Mouse (Mus musculus): ENCODE measurements around the gene Trappc5. TPM values are rescaled to one million over a fixed set of nuclear protein-coding genes. Genes with fewer than 3 reads are reported as not detected.
A peak's percentile ranks its signal among the peaks of the same experiment; 100 is the strongest.

Trappc5 gene
- polyA plus RNA-seq, 1 experiment from 2014 or later: 72.5 TPM

DNA sequence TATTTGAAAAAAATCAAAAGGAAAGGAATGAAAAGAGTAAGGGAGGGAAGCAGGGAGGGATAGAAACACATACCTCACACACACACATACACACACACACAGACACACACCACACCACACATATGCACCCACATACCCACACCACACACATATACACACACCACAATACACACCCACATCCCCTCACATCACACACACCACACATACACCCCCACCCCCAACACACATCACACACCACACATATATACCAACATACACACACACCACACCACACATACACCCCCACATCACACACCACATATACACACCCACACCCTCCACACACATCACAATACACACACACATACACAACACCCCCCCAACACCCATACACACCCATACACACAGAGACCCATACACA lies 8.4 kb downstream of the Trappc5 start:
- Histone ChIP-seq H3K4me3 (ENCODE audit: low read depth, low read length) (no peak overlapping the region), H3K4me2 (ENCODE audit: low read length) (no peak overlapping the region), H3K36me3 (ENCODE audit: control insufficient read depth, insufficient read depth, low read length) (peaks cover 14% of the 10 kb centered on the region), H3K4me1 (ENCODE audit: control insufficient read depth, insufficient read depth, low read length) (no peaks in the 10 kb centered on the region), H3K27ac (ENCODE audit: low read length) (no peak overlapping the region), H3K27me3 (ENCODE audit: control insufficient read depth, insufficient read depth, low read depth, low read length) (no peaks in the 10 kb centered on the region), H3K9ac (ENCODE audit: low read depth, low read length) (no peak overlapping the region), H3K9me3 (replicated peaks; ENCODE audit: control insufficient read depth, low read length, poor library complexity, severe bottlenecking) (no peaks in the 10 kb centered on the region)
- ATAC-seq: peak; percentile 54

DNA sequence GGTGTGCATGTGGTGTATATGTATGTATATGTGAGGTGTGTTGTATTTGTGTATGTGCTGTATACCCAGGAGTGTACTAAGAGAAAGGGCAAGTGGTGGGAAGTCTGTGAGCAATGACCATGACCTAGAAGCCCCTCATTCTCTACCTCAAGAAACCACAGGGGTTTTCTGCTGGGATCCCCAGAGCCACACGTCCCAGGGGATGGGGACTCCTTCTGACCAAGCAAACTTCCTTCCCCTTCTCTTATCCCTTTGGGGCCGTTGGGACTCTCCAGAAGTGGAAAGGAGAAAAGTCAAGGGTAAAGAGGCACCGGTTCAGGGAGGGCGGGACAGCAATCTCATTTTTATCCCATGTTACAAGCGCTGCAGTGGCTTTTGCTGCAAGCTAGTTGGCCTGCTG lies 9.3 kb downstream of the Trappc5 start:
- no peak overlapping the region for H3K27ac ChIP-seq (ENCODE audit: low read length)
- H3K9me3 ChIP-seq (replicated peaks; ENCODE audit: control insufficient read depth, low read length, poor library complexity, severe bottlenecking): no peaks in the 10 kb centered on the region
- peaks cover 5% of the 10 kb centered on the region; the same call in 1 of the 2 replicates for H3K36me3 ChIP-seq (ENCODE audit: control insufficient read depth, insufficient read depth, low read length)
- no peak for ATAC-seq
- H3K4me1 ChIP-seq (ENCODE audit: control insufficient read depth, insufficient read depth, low read length): no peaks in the 10 kb centered on the region
- 69% methylated on average over 5 of the region's 5 CpGs for WGBS
- H3K4me3 ChIP-seq (ENCODE audit: low read depth, low read length): no peak overlapping the region
- H3K4me2 ChIP-seq (ENCODE audit: low read length): no peak overlapping the region
- no peak overlapping the region for H3K9ac ChIP-seq (ENCODE audit: low read depth, low read length)
- H3K27me3 ChIP-seq (ENCODE audit: control insufficient read depth, insufficient read depth, low read depth, low read length): no peaks in the 10 kb centered on the region

DNA sequence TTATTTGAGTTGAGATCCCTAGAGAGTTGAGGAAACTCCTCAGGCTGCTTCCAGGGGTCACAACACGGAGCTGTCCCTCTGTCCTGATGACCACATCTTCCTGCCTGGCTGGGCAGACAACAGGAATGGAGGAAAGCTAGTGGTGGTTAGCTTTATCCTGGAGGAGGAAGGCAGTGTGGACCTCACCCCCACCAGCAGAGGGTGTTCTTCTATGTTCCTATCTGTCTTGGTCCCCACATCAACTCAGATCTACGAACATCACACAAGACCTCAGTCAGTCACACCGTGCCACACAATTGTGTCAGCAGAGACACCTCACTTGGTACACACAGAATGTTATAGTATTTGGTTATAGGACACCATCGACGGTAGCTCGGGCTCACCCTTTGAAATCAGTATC lies 11.4 kb downstream of the Trappc5 start:
- H3K4me3 ChIP-seq (ENCODE audit: low read depth, low read length): no peak overlapping the region
- 82% methylated on average over 6 of the region's 6 CpGs for WGBS
- H3K27ac ChIP-seq (ENCODE audit: low read length): no peak overlapping the region
- H3K9ac ChIP-seq (ENCODE audit: low read depth, low read length): no peak overlapping the region
- H3K4me2 ChIP-seq (ENCODE audit: low read length): no peak overlapping the region
- H3K9me3 ChIP-seq (replicated peaks; ENCODE audit: control insufficient read depth, low read length, poor library complexity, severe bottlenecking): no peaks in the 10 kb centered on the region
- H3K27me3 ChIP-seq (ENCODE audit: control insufficient read depth, insufficient read depth, low read depth, low read length): no peaks in the 10 kb centered on the region
- no peaks in the 10 kb centered on the region for H3K4me1 ChIP-seq (ENCODE audit: control insufficient read depth, insufficient read depth, low read length)
- ATAC-seq: no peak
- H3K36me3 ChIP-seq (ENCODE audit: control insufficient read depth, insufficient read depth, low read length): no peaks in the 10 kb centered on the region

GRCm38 (mm10) chr8:3690774-3691173 lies 14.7 kb downstream of the Trappc5 start:
- H3K4me1 ChIP-seq (ENCODE audit: control insufficient read depth, insufficient read depth, low read length): no peaks in the 10 kb centered on the region
- no peaks in the 10 kb centered on the region for H3K9me3 ChIP-seq (replicated peaks; ENCODE audit: control insufficient read depth, low read length, poor library complexity, severe bottlenecking)
- no peaks in the 10 kb centered on the region for H3K27me3 ChIP-seq (ENCODE audit: control insufficient read depth, insufficient read depth, low read depth, low read length)
- 80% methylated on average over 3 of the region's 3 CpGs for WGBS
- H3K4me3 ChIP-seq (ENCODE audit: low read depth, low read length): no peak overlapping the region
- no peak overlapping the region for H3K4me2 ChIP-seq (ENCODE audit: low read length)
- ATAC-seq: no peak
- no peak overlapping the region for H3K9ac ChIP-seq (ENCODE audit: low read depth, low read length)
- no peak overlapping the region for H3K27ac ChIP-seq (ENCODE audit: low read length)
- no peaks in the 10 kb centered on the region for H3K36me3 ChIP-seq (ENCODE audit: control insufficient read depth, insufficient read depth, low read length)

DNA sequence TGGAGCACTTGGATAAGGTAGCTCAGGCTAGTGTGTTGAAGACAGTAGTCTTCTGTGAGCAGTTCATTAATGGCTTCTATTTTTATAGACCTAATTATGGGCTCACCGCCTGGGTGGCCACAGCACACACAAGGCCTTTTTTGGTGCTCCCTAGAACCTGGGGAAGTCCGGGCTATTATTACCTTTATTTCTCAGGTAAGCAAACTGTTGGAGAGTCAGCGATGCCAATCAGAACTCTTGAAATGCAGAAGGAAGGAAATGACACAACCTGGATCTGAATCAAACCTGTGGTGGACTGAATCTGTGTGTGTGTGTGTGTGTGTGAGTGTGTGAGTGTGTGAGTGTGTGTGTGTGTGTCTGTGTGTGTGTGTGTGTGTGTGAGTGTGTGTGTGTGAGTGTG lies 18.0 kb downstream of the Trappc5 start, which contains the start of gene Fcer2a:
Fcer2a (minus strand) TSS at position 55 of the 400 bp plus-strand sequence.
- ATAC-seq: no peak
- Histone ChIP-seq H3K4me3 (ENCODE audit: low read depth, low read length) (no peak within 1 kb of the TSS), H3K36me3 (ENCODE audit: control insufficient read depth, insufficient read depth, low read length) (no peaks in the 10 kb centered on the region), H3K4me1 (ENCODE audit: control insufficient read depth, insufficient read depth, low read length) (no peaks in the 10 kb centered on the region), H3K9ac (ENCODE audit: low read depth, low read length) (no peak within 1 kb of the TSS), H3K9me3 (replicated peaks; ENCODE audit: control insufficient read depth, low read length, poor library complexity, severe bottlenecking) (no peaks in the 10 kb centered on the region), H3K27ac (ENCODE audit: low read length) (no peak within 1 kb of the TSS), H3K27me3 (ENCODE audit: control insufficient read depth, insufficient read depth, low read depth, low read length) (no peaks in the 10 kb centered on the region), H3K4me2 (ENCODE audit: low read length) (no peak within 1 kb of the TSS)
- 91% methylated on average over 3 of the region's 3 CpGs for WGBS

- Histone ChIP-seq H3K27me3 (ENCODE audit: control insufficient read depth, insufficient read depth, low read depth, low read length) (no peaks in the 10 kb centered on the region), H3K4me2 (ENCODE audit: low read length) (no peak overlapping the region), H3K27ac (ENCODE audit: low read length) (no peak overlapping the region), H3K4me3 (ENCODE audit: low read depth, low read length) (no peak overlapping the region), H3K9me3 (replicated peaks; ENCODE audit: control insufficient read depth, low read length, poor library complexity, severe bottlenecking) (no peaks in the 10 kb centered on the region), H3K36me3 (ENCODE audit: control insufficient read depth, insufficient read depth, low read length) (no peaks in the 10 kb centered on the region), H3K4me1 (ENCODE audit: control insufficient read depth, insufficient read depth, low read length) (no peaks in the 10 kb centered on the region), H3K9ac (ENCODE audit: low read depth, low read length) (no peak overlapping the region)
- 100% methylated on average over 1 of the region's 1 CpGs for WGBS
- ATAC-seq: no peak
Observed at GRCm38 (mm10) chr8:3701491-3701890, 25.4 kb downstream of the Trappc5 start.

GRCm38 (mm10) chr8:3705711-3706110 lies 29.6 kb downstream of the Trappc5 start:
- Histone ChIP-seq H3K27ac (ENCODE audit: low read length) (no peak overlapping the region), H3K36me3 (ENCODE audit: control insufficient read depth, insufficient read depth, low read length) (no peaks in the 10 kb centered on the region), H3K4me3 (ENCODE audit: low read depth, low read length) (no peak overlapping the region), H3K4me1 (ENCODE audit: control insufficient read depth, insufficient read depth, low read length) (no peaks in the 10 kb centered on the region), H3K9ac (ENCODE audit: low read depth, low read length) (no peak overlapping the region), H3K27me3 (ENCODE audit: control insufficient read depth, insufficient read depth, low read depth, low read length) (no peaks in the 10 kb centered on the region), H3K9me3 (replicated peaks; ENCODE audit: control insufficient read depth, low read length, poor library complexity, severe bottlenecking) (no peaks in the 10 kb centered on the region), H3K4me2 (ENCODE audit: low read length) (no peak overlapping the region)
- WGBS: 75% methylated on average over 4 of the region's 4 CpGs
- no peak for ATAC-seq

GRCm38 (mm10) chr8:3707611-3708010 lies 31.5 kb downstream of the Trappc5 start:
- no peaks in the 10 kb centered on the region for H3K27me3 ChIP-seq (ENCODE audit: control insufficient read depth, insufficient read depth, low read depth, low read length)
- no peak overlapping the region for H3K4me3 ChIP-seq (ENCODE audit: low read depth, low read length)
- no peaks in the 10 kb centered on the region for H3K9me3 ChIP-seq (replicated peaks; ENCODE audit: control insufficient read depth, low read length, poor library complexity, severe bottlenecking)
- H3K36me3 ChIP-seq (ENCODE audit: control insufficient read depth, insufficient read depth, low read length): no peaks in the 10 kb centered on the region
- WGBS: 73% methylated on average over 7 of the region's 7 CpGs
- ATAC-seq: no peak
- H3K9ac ChIP-seq (ENCODE audit: low read depth, low read length): no peak overlapping the region
- H3K4me2 ChIP-seq (ENCODE audit: low read length): no peak overlapping the region
- H3K4me1 ChIP-seq (ENCODE audit: control insufficient read depth, insufficient read depth, low read length): no peaks in the 10 kb centered on the region
- no peak overlapping the region for H3K27ac ChIP-seq (ENCODE audit: low read length)

DNA sequence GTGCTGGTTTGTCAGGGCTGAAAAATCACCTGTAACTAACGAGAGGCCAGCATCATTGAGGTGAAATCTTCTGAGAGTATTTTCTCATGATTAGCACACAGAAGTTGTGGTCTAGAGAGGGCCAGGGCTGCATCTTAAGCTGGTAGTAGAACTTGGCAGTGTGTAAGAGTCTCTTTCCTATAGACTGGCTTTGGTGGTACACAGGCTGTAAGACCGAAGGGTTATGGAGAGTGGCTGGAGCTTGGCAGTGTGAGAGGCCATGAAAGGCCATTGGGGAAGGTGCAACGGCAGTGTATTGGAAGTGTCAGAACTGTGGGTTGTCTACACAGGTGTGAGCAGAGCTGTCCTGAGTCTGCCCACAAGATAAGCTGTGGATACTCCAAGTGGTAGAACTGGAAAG lies 34.2 kb downstream of the Trappc5 start:
- no peak for ATAC-seq
- H3K36me3 ChIP-seq (ENCODE audit: control insufficient read depth, insufficient read depth, low read length): no peaks in the 10 kb centered on the region

DNA sequence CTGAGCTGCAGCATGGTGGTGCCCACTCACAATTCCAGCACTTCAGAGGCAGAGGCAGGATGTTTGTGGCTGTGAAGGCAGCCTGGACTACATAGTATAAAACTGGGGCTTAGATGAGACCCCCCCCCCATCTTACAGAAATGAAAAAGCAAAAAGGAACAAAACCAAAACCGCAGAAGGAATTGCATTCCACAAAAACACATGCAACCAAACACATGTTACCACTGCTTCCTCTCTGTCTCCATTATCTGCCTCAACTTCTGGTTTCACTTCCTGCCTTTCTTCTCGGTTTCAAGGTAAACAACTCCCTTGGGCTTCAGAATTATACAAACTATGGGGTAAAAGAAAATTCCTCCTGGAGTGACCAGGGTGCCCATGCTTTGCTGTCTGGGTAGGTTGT lies 35.5 kb downstream of the Trappc5 start:
- 69% methylated on average over 2 of the region's 2 CpGs for WGBS
- Histone ChIP-seq H3K9ac (ENCODE audit: low read depth, low read length) (no peak overlapping the region), H3K4me1 (ENCODE audit: control insufficient read depth, insufficient read depth, low read length) (no peaks in the 10 kb centered on the region), H3K27ac (ENCODE audit: low read length) (no peak overlapping the region), H3K27me3 (ENCODE audit: control insufficient read depth, insufficient read depth, low read depth, low read length) (no peaks in the 10 kb centered on the region), H3K4me3 (ENCODE audit: low read depth, low read length) (no peak overlapping the region), H3K9me3 (replicated peaks; ENCODE audit: control insufficient read depth, low read length, poor library complexity, severe bottlenecking) (no peaks in the 10 kb centered on the region), H3K36me3 (ENCODE audit: control insufficient read depth, insufficient read depth, low read length) (no peaks in the 10 kb centered on the region), H3K4me2 (ENCODE audit: low read length) (no peak overlapping the region)
- no peak for ATAC-seq

More for the DNA sequence above, 34.2 kb downstream of the Trappc5 start:
- Histone ChIP-seq H3K9ac (ENCODE audit: low read depth, low read length) (no peak overlapping the region), H3K4me1 (ENCODE audit: control insufficient read depth, insufficient read depth, low read length) (no peaks in the 10 kb centered on the region), H3K27me3 (ENCODE audit: control insufficient read depth, insufficient read depth, low read depth, low read length) (no peaks in the 10 kb centered on the region), H3K4me2 (ENCODE audit: low read length) (no peak overlapping the region), H3K4me3 (ENCODE audit: low read depth, low read length) (no peak overlapping the region), H3K27ac (ENCODE audit: low read length) (no peak overlapping the region), H3K9me3 (replicated peaks; ENCODE audit: control insufficient read depth, low read length, poor library complexity, severe bottlenecking) (no peaks in the 10 kb centered on the region)
- 79% methylated on average over 3 of the region's 3 CpGs for WGBS

Measured in midbrain, embryonic 16.5 days (tissue).